Mouse (Mus musculus) heart, embryonic 14.5 days (tissue): ENCODE data around the gene Hist3h2ba. TPM values are rescaled to one million over a fixed set of nuclear protein-coding genes. Genes with fewer than 3 reads are reported as not detected.

Experiments used
- ATAC-seq: fragments of 200-750 bp; cut with Nextera tagmentation; 2 replicates; pipeline ENCODE4 v1.8.0; 2017; ENCODE audit warnings: low read depth, moderate TSS enrichment; ENCODE audit not compliant: insufficient number of reproducible peaks, insufficient read depth, low FRiP score
- H3K27ac ChIP-seq, 2 experiments: fragments of 200-500 bp in 1 of 2; fragments of 300-500 bp in 1 of 2; sonication (generic) in 1 of 2; replicated peaks in 1 of 2; 2 replicates each; pipeline ENCODE4 v1.5.1; 2012 to 2014; ENCODE audit warnings: low read depth in 2 of 2, low read length in 2 of 2, control low read depth in 1 of 2, mild to moderate bottlenecking in 1 of 2, mixed read lengths in 1 of 2; ENCODE audit not compliant: control insufficient read depth in 1 of 2, insufficient read depth in 1 of 2
- H3K27me3 ChIP-seq: fragments of 300-500 bp; sonication (generic); 2 replicates; pipeline ENCODE4 v1.6.1; 2014; ENCODE audit warnings: mild to moderate bottlenecking, low read length, control low read depth; ENCODE audit not compliant: control insufficient read depth, insufficient read depth
- H3K36me3 ChIP-seq: fragments of 300-500 bp; sonication (generic); 2 replicates; pipeline ENCODE4 v1.6.1; 2014; ENCODE audit warnings: mild to moderate bottlenecking, control low read depth, low read length, mixed read lengths; ENCODE audit not compliant: control insufficient read depth, insufficient read depth
- H3K4me1 ChIP-seq, 2 experiments: fragments of 200-500 bp in 1 of 2; fragments of 300-500 bp in 1 of 2; sonication (generic) in 1 of 2; 2 replicates each; pipeline ENCODE4 v1.6.1; 2012 to 2014; ENCODE audit warnings: low read length in 2 of 2, control low read depth in 1 of 2, mixed read lengths in 1 of 2; ENCODE audit not compliant: control insufficient read depth in 2 of 2, insufficient read depth in 2 of 2
- H3K4me2 ChIP-seq: fragments of 300-500 bp; sonication (generic); 2 replicates; pipeline ENCODE4 v1.6.1; 2014; ENCODE audit warnings: mild to moderate bottlenecking, low read length
- H3K4me3 ChIP-seq, 2 experiments: fragments of 200-500 bp in 1 of 2; fragments of 300-500 bp in 1 of 2; sonication (generic) in 1 of 2; 2 replicates each; pipeline ENCODE4 v1.5.1; 2012 to 2014; ENCODE audit warnings: low read length in 2 of 2, mild to moderate bottlenecking in 2 of 2, control low read depth in 1 of 2, low read depth in 1 of 2, moderate library complexity in 1 of 2; ENCODE audit not compliant: control insufficient read depth in 1 of 2, insufficient read depth in 1 of 2
- H3K9ac ChIP-seq: fragments of 300-500 bp; sonication (generic); 2 replicates; pipeline ENCODE4 v1.6.1; 2014; ENCODE audit warnings: mild to moderate bottlenecking, low read length
- H3K9me3 ChIP-seq: fragments of 300-500 bp; sonication (generic); 2 replicates; pipeline ENCODE4 v1.6.1; 2016; ENCODE audit warnings: low read length, control low read depth; ENCODE audit not compliant: control insufficient read depth
- WGBS: fragments of 180-500 bp; shearing (Covaris S2); extraction: QIAGEN DNeasy Blood & Tissue Kit; methylation state at CpG from one replicate; pipeline ENCODE4 v1.1.7; 2014; 5-methylcytosine and 5-hydroxymethylcytosine counted together
- polyA plus RNA-seq: library from polyadenylated mRNA; unstranded; fragments of >200 nt; fragmentation: Nextera tagmentation; extraction: Ambion mirVana; gene quantifications from 2 replicates; pipeline ENCODE4 v1.2.1, GENCODE M21; 2014

Hist3h2ba gene
- polyA plus RNA-seq, 1 experiment from 2014 or later, result 16.0 TPM

- Histone ChIP-seq H3K4me3 (peak overlapping the region; percentile 54 to 85), H3K27me3 (peaks cover 28% of the 10 kb centered on the region), H3K27ac (peak overlapping the region; percentile 42 to 54; a peak in 3 of 4 replicates), H3K4me1 (peaks cover 8 to 31% of the 10 kb centered on the region in 2 experiments), H3K4me2 (peak overlapping the region; percentile 91), H3K36me3 (peaks cover 22% of the 10 kb centered on the region), H3K9ac (peak overlapping the region; percentile 67), H3K9me3 (no peaks in the 10 kb centered on the region)
- ATAC-seq, result peak; percentile 72
- WGBS, result 2% methylated on average over 40 of the region's 40 CpGs
Observed at GRCm38 (mm10) chr11:58959921-58960465, 11.3 kb downstream of the Hist3h2ba start.

- no peak overlapping the region for H3K4me3 ChIP-seq
- no peak overlapping the region for H3K27ac ChIP-seq
- 53% methylated on average over 50 of the region's 50 CpGs for WGBS
- 0 out of 2 replicates have a peak overlapping the region, but pooled peaks have one; percentile 6 for H3K4me2 ChIP-seq
- peaks cover 20% of the 10 kb centered on the region for H3K36me3 ChIP-seq
- no peaks in the 10 kb centered on the region for H3K9me3 ChIP-seq
- no peak overlapping the region for H3K9ac ChIP-seq
- no peak for ATAC-seq
- peaks cover 28% of the 10 kb centered on the region for H3K27me3 ChIP-seq
- H3K4me1 ChIP-seq, result peaks cover 13 to 34% of the 10 kb centered on the region in 2 experiments
Observed at GRCm38 (mm10) chr11:58961364-58962177, 12.9 kb downstream of the Hist3h2ba start.

GRCm38 (mm10) chr11:58963543-58963942 is 14.8 kb downstream of the Hist3h2ba start:
- peaks cover 28% of the 10 kb centered on the region for H3K27me3 ChIP-seq
- no peak overlapping the region for H3K9ac ChIP-seq
- H3K36me3 ChIP-seq, result peaks cover 6% of the 10 kb centered on the region; the same call in 1 of the 2 replicates
- H3K4me3 ChIP-seq, result no peak overlapping the region
- no peak for ATAC-seq
- 32% methylated on average over 17 of the region's 17 CpGs for WGBS
- peaks cover 9 to 23% of the 10 kb centered on the region in 2 experiments for H3K4me1 ChIP-seq
- no peak overlapping the region for H3K4me2 ChIP-seq
- no peak overlapping the region for H3K27ac ChIP-seq
- no peaks in the 10 kb centered on the region for H3K9me3 ChIP-seq

- H3K4me3 ChIP-seq, result no peak overlapping the region
- no peak overlapping the region for H3K4me2 ChIP-seq
- H3K27me3 ChIP-seq, result peaks cover 28% of the 10 kb centered on the region
- H3K4me1 ChIP-seq, result peaks cover 9 to 21% of the 10 kb centered on the region in 2 experiments
- no peak for ATAC-seq
- H3K27ac ChIP-seq, result no peak overlapping the region
- H3K9me3 ChIP-seq, result no peaks in the 10 kb centered on the region
- 83% methylated on average over 7 of the region's 7 CpGs for WGBS
- H3K9ac ChIP-seq, result no peak overlapping the region
- H3K36me3 ChIP-seq, result peaks cover 4% of the 10 kb centered on the region; the same call in 1 of the 2 replicates
Observed at GRCm38 (mm10) chr11:58964216-58964615, 15.5 kb downstream of the Hist3h2ba start.

GRCm38 (mm10) chr11:58965001-58965760 is 16.5 kb downstream of the Hist3h2ba start:
- Histone ChIP-seq H3K9me3 (no peaks in the 10 kb centered on the region), H3K27ac (no peak overlapping the region), H3K4me2 (no peak overlapping the region), H3K9ac (no peak overlapping the region), H3K36me3 (peaks cover 6% of the 10 kb centered on the region), H3K4me1 (peaks cover 8 to 15% of the 10 kb centered on the region in 2 experiments; a peak in 3 of 4 replicates), H3K27me3 (peaks cover 28% of the 10 kb centered on the region), H3K4me3 (no peak overlapping the region)
- 39% methylated on average over 12 of the region's 12 CpGs for WGBS
- no peak for ATAC-seq

GRCm38 (mm10) chr11:58967346-58967745 is 18.6 kb downstream of the Hist3h2ba start:
- H3K36me3 ChIP-seq, result peaks cover 28% of the 10 kb centered on the region
- peaks cover 12% of the 10 kb centered on the region; the same call in 1 of the 2 replicates for H3K27me3 ChIP-seq
- H3K9ac ChIP-seq, result no peak overlapping the region
- no peak overlapping the region for H3K4me3 ChIP-seq
- H3K9me3 ChIP-seq, result no peaks in the 10 kb centered on the region
- H3K27ac ChIP-seq, result no peak overlapping the region
- H3K4me2 ChIP-seq, result no peak overlapping the region
- no peak for ATAC-seq
- H3K4me1 ChIP-seq, result peaks cover 8 to 22% of the 10 kb centered on the region in 2 experiments; a peak in 3 of 4 replicates
- 95% methylated on average over 1 of the region's 1 CpGs for WGBS

- 0 out of 2 replicates have a peak, but pooled peaks cover 4% of the 10 kb centered on the region for H3K27me3 ChIP-seq
- H3K36me3 ChIP-seq, result peaks cover 31% of the 10 kb centered on the region
- no peak overlapping the region for H3K4me2 ChIP-seq
- no peak overlapping the region for H3K9ac ChIP-seq
- 82% methylated on average over 7 of the region's 7 CpGs for WGBS
- no peak overlapping the region for H3K4me3 ChIP-seq
- H3K27ac ChIP-seq, result no peak overlapping the region
- peaks cover 8 to 22% of the 10 kb centered on the region in 2 experiments; a peak in 3 of 4 replicates for H3K4me1 ChIP-seq
- no peaks in the 10 kb centered on the region for H3K9me3 ChIP-seq
- ATAC-seq, result no peak
Observed at GRCm38 (mm10) chr11:58968551-58968950, 19.8 kb downstream of the Hist3h2ba start.
